Mouse (Mus musculus) liver, postnatal 0 days (tissue): ENCODE measurements around the gene Rexo1. TPM values are rescaled to one million over a fixed set of nuclear protein-coding genes. Genes with fewer than 3 reads are reported as not detected.

Experiments used
- ATAC-seq: fragments of 200-750 bp; cut with Nextera tagmentation; 2 replicates; pipeline ENCODE4 v1.8.0; 2017; ENCODE audit warnings: mild to moderate bottlenecking, moderate library complexity
- DNase-seq: peaks from one replicate; pipeline ENCODE4 v3.0.0-alpha.2; 2016
- H3K27ac ChIP-seq: fragments of 300-500 bp; sonication (generic); 2 replicates; pipeline ENCODE4 v1.5.1; 2014; ENCODE audit warnings: antibody characterized with exemption, moderate library complexity, mild to moderate bottlenecking, low read depth
- H3K27me3 ChIP-seq: fragments of 300-500 bp; sonication (generic); 2 replicates; pipeline ENCODE4 v1.6.1; 2014; ENCODE audit warnings: low read length, control low read depth, mixed read lengths; ENCODE audit not compliant: insufficient read depth
- H3K36me3 ChIP-seq: fragments of 300-500 bp; sonication (generic); replicated peaks from 2 replicates; pipeline ENCODE4 v1.6.1; 2014; ENCODE audit warnings: mild to moderate bottlenecking, control low read depth, low read length, moderate library complexity, mixed read lengths; ENCODE audit not compliant: insufficient read depth
- H3K4me1 ChIP-seq: fragments of 300-500 bp; sonication (generic); 2 replicates; pipeline ENCODE4 v1.6.1; 2014; ENCODE audit warnings: antibody characterized with exemption, mild to moderate bottlenecking, control low read depth; ENCODE audit not compliant: insufficient read depth
- H3K4me2 ChIP-seq: fragments of 300-500 bp; sonication (generic); 2 replicates; pipeline ENCODE4 v1.6.1; 2014; ENCODE audit warnings: low read depth, mild to moderate bottlenecking, low read length, moderate library complexity, mixed read lengths
- H3K4me3 ChIP-seq: fragments of 300-500 bp; sonication (generic); 2 replicates; pipeline ENCODE4 v1.5.1; 2014; ENCODE audit warnings: low read depth, low read length
- H3K9ac ChIP-seq: fragments of 300-500 bp; sonication (generic); replicated peaks from 2 replicates; pipeline ENCODE4 v1.6.1; 2014; ENCODE audit warnings: mild to moderate bottlenecking, moderate library complexity
- H3K9me3 ChIP-seq: fragments of 300-500 bp; sonication (generic); 2 replicates; pipeline ENCODE4 v1.6.1; 2016; ENCODE audit warnings: mild to moderate bottlenecking, control low read depth, low read length, mixed read lengths
- CTCF ChIP-seq: sonication (generic); IDR thresholded peaks from 2 replicates; pipeline ENCODE4 v1.5.1; 2016; ENCODE audit warnings: antibody characterized with exemption, low read depth
- EP300 ChIP-seq: IDR thresholded peaks from 2 replicates; pipeline ENCODE4 v1.6.1; 2016; ENCODE audit warnings: antibody characterized with exemption, low read depth, mild to moderate bottlenecking
- WGBS: fragments of 180-500 bp; shearing (Covaris S2); extraction: QIAGEN DNeasy Blood & Tissue Kit; methylation state at CpG from one replicate; pipeline ENCODE4 v1.1.7; 2014; ENCODE audit not compliant: insufficient replicate concordance; 5-methylcytosine and 5-hydroxymethylcytosine counted together
- polyA plus RNA-seq: library from polyadenylated mRNA; unstranded; fragments of >200 nt; fragmentation: Nextera tagmentation; extraction: Ambion mirVana; gene quantifications from 2 replicates; pipeline ENCODE4 v1.2.1, GENCODE M21; 2015

Gene Rexo1
- polyA plus RNA-seq, 1 experiment from 2014 or later = 8.1 TPM

- Histone ChIP-seq H3K9ac (no peak overlapping the region), H3K4me2 (no peak overlapping the region), H3K4me1 (peaks cover 25% of the 10 kb centered on the region), H3K36me3 (peaks cover 38% of the 10 kb centered on the region), H3K9me3 (no peaks in the 10 kb centered on the region), H3K27me3 (no peaks in the 10 kb centered on the region), H3K27ac (0 out of 2 replicates have a peak overlapping the region, but pooled peaks have one; percentile 78), H3K4me3 (no peak overlapping the region)
- ATAC-seq = no peak
- TF ChIP-seq CTCF (no peak), EP300 (no peak)
- no peak for DNase-seq
- WGBS = 63% methylated on average over 9 of the region's 9 CpGs
These were observed 9.0 kb downstream of the Rexo1 start for GRCm38 (mm10) chr10:80552364-80552763.

GRCm38 (mm10) chr10:80549279-80549678 is 12.1 kb downstream of the Rexo1 start:
- no peak for DNase-seq
- H3K4me2 ChIP-seq = no peak overlapping the region
- no peaks in the 10 kb centered on the region for H3K9me3 ChIP-seq
- H3K36me3 ChIP-seq = peaks cover 66% of the 10 kb centered on the region
- TF ChIP-seq CTCF (no peak), EP300 (no peak)
- H3K27ac ChIP-seq = no peak overlapping the region
- no peak for ATAC-seq
- no peak overlapping the region for H3K4me3 ChIP-seq
- no peaks in the 10 kb centered on the region for H3K27me3 ChIP-seq
- peaks cover 22% of the 10 kb centered on the region for H3K4me1 ChIP-seq
- WGBS = 87% methylated on average over 19 of the region's 21 CpGs
- no peak overlapping the region for H3K9ac ChIP-seq

- Histone ChIP-seq H3K4me3 (no peak overlapping the region), H3K27me3 (no peaks in the 10 kb centered on the region), H3K9ac (no peak overlapping the region), H3K4me1 (peaks cover 14% of the 10 kb centered on the region), H3K27ac (no peak overlapping the region), H3K4me2 (no peak overlapping the region), H3K9me3 (no peaks in the 10 kb centered on the region), H3K36me3 (peaks cover 70% of the 10 kb centered on the region)
- DNase-seq (peak; percentile 80), ATAC-seq (peak; percentile 40)
- WGBS = 69% methylated on average over 10 of the region's 10 CpGs
- TF ChIP-seq CTCF (peak; percentile 92), EP300 (no peak)
These were observed 12.8 kb downstream of the Rexo1 start for GRCm38 (mm10) chr10:80548428-80549006.

GRCm38 (mm10) chr10:80547539-80547938 is 13.8 kb downstream of the Rexo1 start:
- Histone ChIP-seq H3K36me3 (peaks cover 80% of the 10 kb centered on the region), H3K9ac (no peak overlapping the region)
- TF ChIP-seq EP300 (no peak), CTCF (no peak)

GRCm38 (mm10) chr10:80546945-80547344 is 14.4 kb downstream of the Rexo1 start:
- no peaks in the 10 kb centered on the region for H3K27me3 ChIP-seq
- ATAC-seq = peak; percentile 59
- TF ChIP-seq EP300 = no peak
- no peak for TF ChIP-seq CTCF
- 70% methylated on average over 4 of the region's 4 CpGs for WGBS
- H3K9ac ChIP-seq = no peak overlapping the region
- peaks cover 5% of the 10 kb centered on the region; the same call in 1 of the 2 replicates for H3K4me1 ChIP-seq
- no peaks in the 10 kb centered on the region for H3K9me3 ChIP-seq
- H3K4me3 ChIP-seq = no peak overlapping the region
- H3K36me3 ChIP-seq = peaks cover 86% of the 10 kb centered on the region
- no peak for DNase-seq
- H3K4me2 ChIP-seq = no peak overlapping the region
- H3K27ac ChIP-seq = no peak overlapping the region

More at GRCm38 (mm10) chr10:80547539-80547938, 13.8 kb downstream of the Rexo1 start:
- Histone ChIP-seq H3K4me3 (no peak overlapping the region), H3K27me3 (no peaks in the 10 kb centered on the region), H3K4me1 (peaks cover 5% of the 10 kb centered on the region; the same call in 1 of the 2 replicates), H3K4me2 (no peak overlapping the region), H3K27ac (no peak overlapping the region), H3K9me3 (no peaks in the 10 kb centered on the region)
- ATAC-seq = no peak
- no peak for DNase-seq
- WGBS = 85% methylated on average over 14 of the region's 15 CpGs

- TF ChIP-seq EP300 (no peak), CTCF (no peak)
- ATAC-seq = no peak
- H3K4me1 ChIP-seq = peaks cover 5% of the 10 kb centered on the region; the same call in 1 of the 2 replicates
- H3K9ac ChIP-seq = no peak overlapping the region
- WGBS = 85% methylated on average over 8 of the region's 8 CpGs
- H3K4me2 ChIP-seq = no peak overlapping the region
- H3K4me3 ChIP-seq = no peak overlapping the region
- no peaks in the 10 kb centered on the region for H3K27me3 ChIP-seq
- no peak overlapping the region for H3K27ac ChIP-seq
- no peak for DNase-seq
- H3K9me3 ChIP-seq = no peaks in the 10 kb centered on the region
- peaks cover 84% of the 10 kb centered on the region for H3K36me3 ChIP-seq
These were observed 15.8 kb downstream of the Rexo1 start for GRCm38 (mm10) chr10:80545590-80545989.

- no peaks in the 10 kb centered on the region for H3K9me3 ChIP-seq
- peaks cover 68% of the 10 kb centered on the region for H3K36me3 ChIP-seq
- H3K27ac ChIP-seq = no peak overlapping the region
- no peak overlapping the region for H3K4me3 ChIP-seq
- H3K4me1 ChIP-seq = peaks cover 11% of the 10 kb centered on the region
- ATAC-seq (no peak), DNase-seq (no peak)
- 88% methylated on average over 14 of the region's 14 CpGs for WGBS
- no peak overlapping the region for H3K4me2 ChIP-seq
- no peaks in the 10 kb centered on the region for H3K27me3 ChIP-seq
- no peak for TF ChIP-seq EP300
- no peak for TF ChIP-seq CTCF
- H3K9ac ChIP-seq = no peak overlapping the region
These were observed 17.5 kb downstream of the Rexo1 start for GRCm38 (mm10) chr10:80543873-80544272.
